Mouse (Mus musculus): ENCODE results near the gene Pdia4. TPM values are rescaled to one million over a fixed set of nuclear protein-coding genes. Genes with fewer than 3 reads are reported as not detected.
"Not testable (repeated sequence)": the region's sequence is repeated elsewhere in the genome, so short reads cannot be mapped to it uniquely, and the experiment has no call there.

The Pdia4 gene
- total RNA-seq (2022), result 10 to 100 TPM; 42.0 to 49.3 (median 47.7) TPM

GRCm38 (mm10) chr6:47813257-47813878 lies at the start of gene Pdia4:
Gene Pdia4, minus strand, starts transcription at chr6:47813430.
- DNase-seq (ENCODE audit: low spot score in 2 of 2), result peak; percentile 95 to 97

- DNase-seq (ENCODE audit: low spot score in 2 of 2), result not testable (repeated sequence)
Measured at GRCm38 (mm10) chr6:47857729-47858128, 44.5 kb upstream of the Pdia4 start.

- no peak for DNase-seq (ENCODE audit: low spot score in 2 of 2)
Measured at GRCm38 (mm10) chr6:47857241-47857640, 44.0 kb upstream of the Pdia4 start.

GRCm38 (mm10) chr6:47845779-47846178 lies 32.5 kb upstream of the Pdia4 start:
- no peak for DNase-seq (ENCODE audit: low spot score in 2 of 2)

GRCm38 (mm10) chr6:47842337-47842736 lies 29.1 kb upstream of the Pdia4 start:
- no peak for DNase-seq (ENCODE audit: low spot score in 2 of 2)

- DNase-seq (ENCODE audit: low spot score in 2 of 2), result no peak
Measured at GRCm38 (mm10) chr6:47841831-47842230, 28.6 kb upstream of the Pdia4 start.

GRCm38 (mm10) chr6:47841077-47841476 lies 27.8 kb upstream of the Pdia4 start:
- no peak for DNase-seq (ENCODE audit: low spot score in 2 of 2)

- DNase-seq (ENCODE audit: low spot score in 2 of 2), result no peak
Measured at GRCm38 (mm10) chr6:47837630-47838029, 24.4 kb upstream of the Pdia4 start.

- peak; percentile 24 to 49 for DNase-seq (ENCODE audit: low spot score in 2 of 2)
Measured at GRCm38 (mm10) chr6:47835984-47836521, 22.8 kb upstream of the Pdia4 start.

GRCm38 (mm10) chr6:47835482-47835983 lies 22.3 kb upstream of the Pdia4 start, which contains the start of gene Zfp398:
Gene Zfp398, plus strand, starts transcription at chr6:47835661.
- DNase-seq (ENCODE audit: low spot score in 2 of 2), result peak; percentile 92 to 95

- DNase-seq (ENCODE audit: low spot score in 2 of 2), result no peak
Measured at GRCm38 (mm10) chr6:47832220-47832619, 19.0 kb upstream of the Pdia4 start.

GRCm38 (mm10) chr6:47830104-47831078 lies 17.2 kb upstream of the Pdia4 start, which contains the start of gene Zfp786:
Gene Zfp786, minus strand, starts transcription at chr6:47830867.
- peak; percentile 77 to 84 for DNase-seq (ENCODE audit: low spot score in 2 of 2)

- DNase-seq (ENCODE audit: low spot score in 2 of 2), result no peak
Measured at GRCm38 (mm10) chr6:47828950-47829349, 15.7 kb upstream of the Pdia4 start.

GRCm38 (mm10) chr6:47827462-47827861 lies 14.2 kb upstream of the Pdia4 start:
- no peak for DNase-seq (ENCODE audit: low spot score in 2 of 2)

- no peak for DNase-seq (ENCODE audit: low spot score in 2 of 2)
Measured at GRCm38 (mm10) chr6:47824241-47824640, 11.0 kb upstream of the Pdia4 start.

- no peak for DNase-seq (ENCODE audit: low spot score in 2 of 2)
Measured at GRCm38 (mm10) chr6:47821776-47822175, 8.5 kb upstream of the Pdia4 start.

GRCm38 (mm10) chr6:47821236-47821635 lies 8.0 kb upstream of the Pdia4 start:
- DNase-seq (ENCODE audit: low spot score in 2 of 2), result no peak

GRCm38 (mm10) chr6:47819626-47820325 lies 6.5 kb upstream of the Pdia4 start:
- no peak for DNase-seq (ENCODE audit: low spot score in 2 of 2)

GRCm38 (mm10) chr6:47818721-47819120 lies 5.5 kb upstream of the Pdia4 start:
- DNase-seq (ENCODE audit: low spot score in 2 of 2), result no peak

GRCm38 (mm10) chr6:47816151-47816550 lies 2.9 kb upstream of the Pdia4 start:
- no peak for DNase-seq (ENCODE audit: low spot score in 2 of 2)

- DNase-seq (ENCODE audit: low spot score in 2 of 2), result no peak
Measured at GRCm38 (mm10) chr6:47812271-47812915, 837 bp downstream of the Pdia4 start.

Measured in left cerebral cortex, adult 8-10 months (tissue).